Mouse (Mus musculus) erythroblast, embryonic 14.5 days (primary cell): ENCODE results near the gene Sptbn1. TPM values are rescaled to one million over a fixed set of nuclear protein-coding genes. Genes with fewer than 3 reads are reported as not detected.

Source experiments
- H3K27me3 ChIP-seq: 2 replicates; pipeline ENCODE4 v1.6.1; 2012; ENCODE audit warnings: inconsistent platforms; ENCODE audit not compliant: control insufficient read depth
- H3K36me3 ChIP-seq: 2 replicates; pipeline ENCODE4 v1.6.1; 2012; ENCODE audit warnings: mild to moderate bottlenecking, inconsistent platforms; ENCODE audit not compliant: control insufficient read depth
- H3K4me1 ChIP-seq: 2 replicates; pipeline ENCODE4 v1.6.1; 2012; ENCODE audit warnings: inconsistent platforms; ENCODE audit not compliant: control insufficient read depth
- H3K4me3 ChIP-seq: replicated peaks from 2 replicates; pipeline ENCODE3; 2012; ENCODE audit warnings: moderate library complexity, mild to moderate bottlenecking, inconsistent platforms
- H3K9me3 ChIP-seq: 2 replicates; pipeline ENCODE4 v1.6.1; 2012; ENCODE audit warnings: low read length, inconsistent platforms, mixed read lengths; ENCODE audit not compliant: control insufficient read depth
- GATA1 ChIP-seq: IDR thresholded peaks from 2 replicates; pipeline ENCODE4 v1.6.1; 2012; ENCODE audit warnings: low read length, inconsistent platforms, mixed read lengths
- TAL1 ChIP-seq: IDR thresholded peaks from 3 replicates; pipeline ENCODE4 v1.6.1; 2012; ENCODE audit warnings: low read length, inconsistent platforms, mixed read lengths
- polyA plus RNA-seq: library from polyadenylated mRNA; stranded (reverse); fragments of >175 nt; gene quantifications from 2 replicates; pipeline ENCODE4 v1.2.3, GENCODE M21; 2012

Gene Sptbn1
- polyA plus RNA-seq: 0.02 and 0.03 TPM in 2 replicates

- Histone ChIP-seq H3K4me1 (peaks cover 13% of the 10 kb centered on the region), H3K4me3 (peak within 1 kb of the TSS; percentile 53), H3K9me3 (no peaks in the 10 kb centered on the region; the same call in 1 of the 2 replicates), H3K27me3 (peaks cover 72% of the 10 kb centered on the region), H3K36me3 (no peaks in the 10 kb centered on the region)
- no peak for TF ChIP-seq TAL1
- TF ChIP-seq GATA1: no peak
Observed at GRCm38 (mm10) chr11:30267892-30268647, at the start of gene Sptbn1. TSS of gene Sptbn1 (minus strand) at chr11:30268175.

- H3K4me1 ChIP-seq: no peaks in the 10 kb centered on the region
- no peak for TF ChIP-seq GATA1
- no peak for TF ChIP-seq TAL1
Observed at GRCm38 (mm10) chr11:30294279-30294678, 26.3 kb upstream of the Sptbn1 start.

DNA sequence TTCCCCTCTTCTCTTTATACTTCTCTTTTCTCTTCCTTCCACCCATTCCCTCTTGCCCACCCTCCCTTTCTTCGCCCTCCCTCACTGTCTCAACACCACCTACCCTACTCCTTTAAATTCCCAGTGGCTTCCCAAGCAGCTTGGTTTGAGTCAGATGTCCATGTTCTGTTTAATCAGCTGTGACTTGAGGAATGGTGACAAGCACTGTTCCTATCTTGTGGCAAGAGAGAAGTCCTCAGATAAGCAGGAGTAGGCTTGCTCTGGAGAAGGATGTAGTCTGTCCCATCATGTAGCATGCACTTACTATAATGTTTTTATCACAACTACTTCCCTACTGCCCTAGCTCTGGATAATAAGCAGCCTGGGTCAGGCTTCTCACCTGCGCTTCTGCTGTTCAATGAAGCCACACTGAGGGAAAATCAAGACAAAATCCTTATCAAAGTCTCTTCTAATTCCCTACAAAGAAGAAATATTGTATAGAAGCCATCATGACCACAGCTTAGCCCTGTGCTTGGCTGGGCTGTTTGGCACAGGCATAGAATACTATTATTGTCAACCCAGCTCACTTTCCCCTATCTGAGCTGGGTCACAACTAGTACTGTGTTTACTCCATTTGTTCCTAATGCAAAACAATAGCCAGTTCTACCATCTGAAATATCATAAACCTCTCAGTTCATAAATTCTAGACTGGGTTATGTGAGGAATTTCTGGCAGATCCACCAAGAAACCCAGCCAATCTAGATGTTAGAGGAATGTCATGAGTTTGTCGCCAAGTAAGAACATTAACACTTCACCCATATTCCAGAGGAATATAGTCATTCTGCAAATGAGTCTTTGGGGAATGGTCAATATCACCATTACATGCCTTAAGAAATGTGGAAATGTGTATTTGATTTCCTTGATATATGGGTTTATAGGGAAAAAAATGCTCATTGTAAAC is 24.5 kb upstream of the Sptbn1 start:
- Histone ChIP-seq H3K36me3 (no peaks in the 10 kb centered on the region), H3K27me3 (no peaks in the 10 kb centered on the region), H3K4me3 (no peak overlapping the region), H3K9me3 (no peaks in the 10 kb centered on the region), H3K4me1 (no peaks in the 10 kb centered on the region)
- TF ChIP-seq TAL1: no peak
- no peak for TF ChIP-seq GATA1

More at GRCm38 (mm10) chr11:30294279-30294678, 26.3 kb upstream of the Sptbn1 start:
- Histone ChIP-seq H3K4me3 (no peak overlapping the region), H3K9me3 (no peaks in the 10 kb centered on the region), H3K27me3 (no peaks in the 10 kb centered on the region), H3K36me3 (no peaks in the 10 kb centered on the region)

- TF ChIP-seq TAL1 (no peak), GATA1 (no peak)
- Histone ChIP-seq H3K36me3 (no peaks in the 10 kb centered on the region), H3K4me1 (no peaks in the 10 kb centered on the region), H3K9me3 (no peaks in the 10 kb centered on the region), H3K4me3 (no peak overlapping the region), H3K27me3 (no peaks in the 10 kb centered on the region)
Observed at GRCm38 (mm10) chr11:30291155-30291554, 23.2 kb upstream of the Sptbn1 start.

GRCm38 (mm10) chr11:30289470-30290431 is 21.8 kb upstream of the Sptbn1 start:
- Histone ChIP-seq H3K27me3 (no peaks in the 10 kb centered on the region), H3K9me3 (no peaks in the 10 kb centered on the region), H3K4me1 (no peaks in the 10 kb centered on the region), H3K4me3 (no peak overlapping the region), H3K36me3 (no peaks in the 10 kb centered on the region)
- TF ChIP-seq GATA1: no peak
- no peak for TF ChIP-seq TAL1

DNA sequence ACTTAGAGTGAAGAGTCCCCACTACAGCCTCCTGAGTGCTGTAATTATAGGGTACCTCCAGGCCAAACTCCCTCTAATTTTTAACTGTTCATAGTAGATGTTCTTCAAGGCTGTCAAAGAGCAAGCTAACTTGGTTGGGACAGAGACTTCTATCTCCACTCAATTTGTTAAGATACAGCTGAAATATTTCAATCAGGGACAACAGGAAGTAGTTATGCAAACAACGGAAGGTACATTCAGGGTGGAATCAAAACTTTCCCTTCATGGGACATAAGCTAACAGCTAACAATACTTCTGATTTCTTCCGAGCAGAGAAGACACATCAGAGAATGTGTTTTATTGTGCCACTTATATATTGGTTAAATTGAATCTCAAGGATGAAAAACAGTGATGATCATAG is 20.1 kb upstream of the Sptbn1 start:
- H3K9me3 ChIP-seq: no peaks in the 10 kb centered on the region
- no peak overlapping the region for H3K4me3 ChIP-seq
- TF ChIP-seq GATA1 (no peak), TAL1 (no peak)
- H3K4me1 ChIP-seq: no peaks in the 10 kb centered on the region
- H3K27me3 ChIP-seq: no peaks in the 10 kb centered on the region
- H3K36me3 ChIP-seq: no peaks in the 10 kb centered on the region

DNA sequence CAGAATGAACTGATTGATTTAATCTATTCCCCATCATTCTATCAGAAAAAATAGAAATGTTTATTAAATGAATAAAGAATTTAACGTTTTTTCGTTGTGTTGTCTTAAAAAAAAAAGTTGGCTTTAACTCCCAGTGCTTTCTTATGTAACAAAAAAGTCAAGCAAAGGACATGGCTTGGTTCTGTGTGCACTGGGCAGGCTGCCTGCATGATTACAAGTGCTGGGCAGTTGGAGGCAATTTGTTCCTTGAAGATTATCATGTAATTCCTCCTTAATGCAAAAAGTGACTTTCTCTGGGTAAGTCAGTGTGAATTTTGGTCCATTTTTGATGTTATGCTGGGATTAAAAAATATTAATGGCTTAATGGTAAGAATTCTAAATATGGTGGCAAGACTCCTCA is 15.7 kb upstream of the Sptbn1 start:
- TF ChIP-seq GATA1 (no peak), TAL1 (no peak)
- H3K36me3 ChIP-seq: no peaks in the 10 kb centered on the region

DNA sequence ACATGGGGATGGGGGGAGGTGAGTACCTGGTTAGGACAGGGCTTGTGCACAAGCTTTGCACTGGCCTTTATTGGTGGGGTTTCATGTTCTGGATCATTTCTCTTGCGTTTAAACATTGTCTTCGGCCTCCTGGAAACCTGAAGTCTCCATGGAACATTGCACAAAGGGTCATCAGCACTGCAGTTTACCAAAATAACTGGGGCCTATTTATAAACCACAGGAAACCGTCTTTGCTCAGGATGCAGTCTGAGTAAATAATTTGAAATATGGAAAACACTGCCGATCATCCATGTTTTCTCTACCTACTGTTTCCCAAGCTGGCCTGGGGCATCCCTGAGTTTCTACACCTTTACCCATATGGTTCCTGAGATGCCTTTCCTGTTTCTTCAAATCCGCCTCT is 13.1 kb upstream of the Sptbn1 start:
- no peaks in the 10 kb centered on the region for H3K4me1 ChIP-seq
- no peaks in the 10 kb centered on the region for H3K27me3 ChIP-seq
- H3K36me3 ChIP-seq: no peaks in the 10 kb centered on the region
- no peak for TF ChIP-seq TAL1
- TF ChIP-seq GATA1: no peak
- H3K4me3 ChIP-seq: no peak overlapping the region
- H3K9me3 ChIP-seq: no peaks in the 10 kb centered on the region

More for the DNA sequence above, 15.7 kb upstream of the Sptbn1 start:
- H3K4me1 ChIP-seq: no peaks in the 10 kb centered on the region
- H3K9me3 ChIP-seq: no peaks in the 10 kb centered on the region
- H3K4me3 ChIP-seq: no peak overlapping the region
- H3K27me3 ChIP-seq: no peaks in the 10 kb centered on the region
